Mouse (Mus musculus) megakaryocyte, embryonic 14.5 days (primary cell): ENCODE results near the gene Tor3a.

Source experiments
- FLI1 ChIP-seq: IDR thresholded peaks from 2 replicates; pipeline ENCODE4 v1.6.1; 2012; ENCODE audit warnings: low read length, inconsistent platforms, mixed read lengths
- GATA1 ChIP-seq: IDR thresholded peaks from 3 replicates; pipeline ENCODE4 v1.6.1; 2012; ENCODE audit warnings: mixed read lengths, low read length, inconsistent platforms, borderline replicate concordance

DNA sequence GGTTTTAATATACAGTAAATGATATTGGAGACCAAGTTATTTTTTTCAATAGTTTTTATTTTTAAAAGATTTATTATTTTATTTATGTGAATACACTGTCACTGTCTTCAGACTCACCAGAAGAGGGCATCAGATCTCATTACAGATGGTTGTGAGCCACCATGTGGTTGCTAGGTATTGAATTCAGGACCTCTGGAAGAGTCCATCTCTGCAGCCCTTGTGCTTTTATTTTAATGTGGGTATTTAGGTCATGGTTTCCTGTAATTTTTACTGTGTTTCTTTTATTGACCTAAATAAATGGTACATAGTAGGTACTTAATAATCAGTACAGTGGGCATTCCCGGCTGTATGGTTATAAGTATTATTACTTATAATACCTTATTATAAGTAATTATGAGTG, 59.4 kb downstream of the Tor3a start:
- no peak for TF ChIP-seq GATA1
- no peak for TF ChIP-seq FLI1
